Comparison of ENCODE assay signal across 8 mouse cellular contexts in the genomic region with DNA sequence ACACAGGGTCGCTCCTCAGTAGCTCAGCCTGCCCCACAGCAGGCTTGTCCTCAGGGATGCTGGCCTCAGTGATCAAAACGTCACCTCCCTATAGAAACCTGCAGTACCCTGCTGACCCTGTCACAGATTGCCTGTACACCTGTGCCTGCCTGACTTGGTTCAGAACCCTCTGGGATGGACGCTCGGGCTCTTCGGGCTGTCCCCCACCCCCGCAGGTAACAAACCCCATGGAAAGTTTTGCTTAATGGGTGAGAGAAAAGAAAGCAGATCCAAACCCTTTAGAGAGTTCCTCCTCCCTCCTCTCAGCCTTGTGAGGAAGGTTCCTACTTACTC. TPM values are rescaled to one million over a fixed set of nuclear protein-coding genes. Genes with fewer than 3 reads are reported as not detected.
A peak's percentile ranks its signal among the peaks of the same experiment; 100 is the strongest.
DNase-seq lines count a peak whose midpoint lies in the region; ATAC-seq and TF ChIP-seq lines count a peak whose summit lies in the region.

No protein-coding gene starts in this region.

- H3K27ac ChIP-seq in kidney, postnatal 0 days, result peak overlapping the region; percentile 11; the same call in 1 of the 2 replicates
- no peak overlapping the region for H3K27ac ChIP-seq in embryonic facial prominence, embryonic 13.5 days
- peak overlapping the region; percentile 74 for H3K27ac ChIP-seq in hindbrain, postnatal 0 days
- peak overlapping the region; percentile 71 for H3K27ac ChIP-seq in midbrain, embryonic 16.5 days (ENCODE audit: low read length)

- peak overlapping the region; percentile 53 for H3K4me2 ChIP-seq in kidney, postnatal 0 days (ENCODE audit: low read length)
- H3K4me2 ChIP-seq in embryonic facial prominence, embryonic 13.5 days, result peak overlapping the region; percentile 52
- peak overlapping the region; percentile 58 for H3K4me2 ChIP-seq in hindbrain, postnatal 0 days (ENCODE audit: low read depth, low read length)
- H3K4me2 ChIP-seq in midbrain, embryonic 16.5 days (ENCODE audit: low read length), result peak overlapping the region; percentile 68

- no peaks in the 10 kb centered on the region; the same call in 1 of the 2 replicates for H3K4me1 ChIP-seq in kidney, postnatal 0 days (replicated peaks; ENCODE audit: insufficient read depth, low read length)
- peaks cover 30% of the 10 kb centered on the region for H3K4me1 ChIP-seq in embryonic facial prominence, embryonic 13.5 days
- H3K4me1 ChIP-seq in hindbrain, postnatal 0 days (ENCODE audit: insufficient read depth, low read length), result peaks cover 3% of the 10 kb centered on the region; the same call in 1 of the 2 replicates
- peaks cover 13% of the 10 kb centered on the region for H3K4me1 ChIP-seq in midbrain, embryonic 16.5 days (ENCODE audit: control insufficient read depth, insufficient read depth, low read length)

- no peaks in the 10 kb centered on the region for H3K9me3 ChIP-seq in kidney, postnatal 0 days (replicated peaks; ENCODE audit: low read length)
- H3K9me3 ChIP-seq in embryonic facial prominence, embryonic 13.5 days, result 0 out of 2 replicates have a peak, but pooled peaks cover 4% of the 10 kb centered on the region
- H3K9me3 ChIP-seq in hindbrain, postnatal 0 days (ENCODE audit: low read length), result no peaks in the 10 kb centered on the region
- H3K9me3 ChIP-seq in midbrain, embryonic 16.5 days (replicated peaks; ENCODE audit: control insufficient read depth, low read length, poor library complexity, severe bottlenecking), result no peaks in the 10 kb centered on the region; the same call in 1 of the 2 replicates

- DNase-seq in kidney, postnatal 0 days (ENCODE audit: low spot score), result no peak
- DNase-seq in kidney, adult 9 months, result no peak
- DNase-seq in hindbrain, postnatal 0 days (ENCODE audit: low spot score), result no peak
- no peak for DNase-seq in adrenal gland, postnatal 36 days
- DNase-seq in gastrocnemius, postnatal 10 days, result no peak

- no peak for TF ChIP-seq CTCF in kidney, postnatal 0 days (IDR thresholded peaks at IDR 0.05; ENCODE audit: low read depth)
- TF ChIP-seq CTCF in hindbrain, postnatal 0 days (IDR thresholded peaks at IDR 0.05; ENCODE audit: low read depth), result no peak

- peak; percentile 50; the same call in 1 of the 2 replicates for ATAC-seq in kidney, postnatal 0 days (replicated peaks; ENCODE audit: low FRiP score, low read depth)
- ATAC-seq in embryonic facial prominence, embryonic 13.5 days (ENCODE audit: insufficient number of reproducible peaks, insufficient read depth, low FRiP score, low TSS enrichment, low read depth), result no peak
- ATAC-seq in hindbrain, postnatal 0 days, result no peak; the same call in 1 of the 2 replicates
- ATAC-seq in midbrain, embryonic 16.5 days, result no peak
- ATAC-seq in frontal cortex, adult (ENCODE audit: low TSS enrichment), result no peak

- 16% methylated on average over 6 of the region's 6 CpGs for WGBS in kidney, postnatal 0 days
- 17% methylated on average over 6 of the region's 6 CpGs for WGBS in embryonic facial prominence, embryonic 13.5 days
- 26% methylated on average over 6 of the region's 6 CpGs for WGBS in hindbrain, postnatal 0 days
- WGBS in midbrain, embryonic 16.5 days, result 20% methylated on average over 6 of the region's 6 CpGs

- no peak overlapping the region for H3K4me3 ChIP-seq in kidney, postnatal 0 days (replicated peaks; ENCODE audit: low read depth, low read length)
- peak overlapping the region; percentile 20 for H3K4me3 ChIP-seq in embryonic facial prominence, embryonic 13.5 days
- peak overlapping the region; percentile 25 for H3K4me3 ChIP-seq in hindbrain, postnatal 0 days (ENCODE audit: low read length)
- H3K4me3 ChIP-seq in midbrain, embryonic 16.5 days (ENCODE audit: low read depth, low read length), result peak overlapping the region; percentile 31

- H3K36me3 ChIP-seq in kidney, postnatal 0 days (ENCODE audit: insufficient read depth, low read length), result 0 out of 2 replicates have a peak, but pooled peaks cover 4% of the 10 kb centered on the region
- H3K36me3 ChIP-seq in embryonic facial prominence, embryonic 13.5 days, result no peaks in the 10 kb centered on the region
- H3K36me3 ChIP-seq in hindbrain, postnatal 0 days (ENCODE audit: insufficient read depth, low read length), result no peaks in the 10 kb centered on the region
- H3K36me3 ChIP-seq in midbrain, embryonic 16.5 days (ENCODE audit: control insufficient read depth, insufficient read depth, low read length), result no peaks in the 10 kb centered on the region

- H3K27me3 ChIP-seq in kidney, postnatal 0 days (ENCODE audit: insufficient read depth, low read length), result no peaks in the 10 kb centered on the region
- H3K27me3 ChIP-seq in embryonic facial prominence, embryonic 13.5 days, result peaks cover 12% of the 10 kb centered on the region
- H3K27me3 ChIP-seq in hindbrain, postnatal 0 days (ENCODE audit: insufficient read depth, low read length), result no peaks in the 10 kb centered on the region
- H3K27me3 ChIP-seq in midbrain, embryonic 16.5 days (ENCODE audit: control insufficient read depth, insufficient read depth, low read depth, low read length), result no peaks in the 10 kb centered on the region

- H3K9ac ChIP-seq in kidney, postnatal 0 days (ENCODE audit: low read depth, low read length), result peak overlapping the region; percentile 40; the same call in 1 of the 2 replicates
- H3K9ac ChIP-seq in embryonic facial prominence, embryonic 13.5 days, result peak overlapping the region; percentile 51; the same call in 1 of the 2 replicates
- H3K9ac ChIP-seq in hindbrain, postnatal 0 days (replicated peaks; ENCODE audit: low read length), result peak overlapping the region; percentile 48
- peak overlapping the region; percentile 63 for H3K9ac ChIP-seq in midbrain, embryonic 16.5 days (ENCODE audit: low read depth, low read length)

RNA-seq across cellular contexts. Expression of gene Hlcs, which starts 10.2 kb away (rescaled TPM):
- polyA plus RNA-seq in kidney, postnatal 0 days (2015; fragmentation: Nextera tagmentation; extraction: Ambion mirVana), result 5.0 and 5.9 TPM in 2 replicates
- 10.0 and 10.5 TPM in 2 replicates for polyA plus RNA-seq in embryonic facial prominence, embryonic 13.5 days (2015; fragmentation: Nextera tagmentation; extraction: Ambion mirVana)
- 8.1 and 9.4 TPM in 2 replicates for total RNA-seq in hindbrain, postnatal 0 days (2014; rRNA removed)
- polyA plus RNA-seq in hindbrain, postnatal 0 days (2015; fragmentation: Nextera tagmentation; extraction: Ambion mirVana), result 7.3 TPM in 2 replicates
- polyA plus RNA-seq in midbrain, embryonic 16.5 days (2015; fragmentation: Nextera tagmentation; extraction: Ambion mirVana), result 8.6 and 10.4 TPM in 2 replicates
- total RNA-seq in adrenal gland, postnatal 36 days (2021), result 10 to 100 TPM; 13.6 to 18.3 TPM
- total RNA-seq in gastrocnemius, postnatal 10 days (2021), result 1 to 10 TPM; 7.0 to 7.7 TPM

RNA-seq across cellular contexts. Expression of gene Ripply3, which starts 25.1 kb away (rescaled TPM):
- 14.0 and 14.9 TPM in 2 replicates for polyA plus RNA-seq in kidney, postnatal 0 days (2015; fragmentation: Nextera tagmentation; extraction: Ambion mirVana)
- 2.1 and 3.2 TPM in 2 replicates for polyA plus RNA-seq in embryonic facial prominence, embryonic 13.5 days (2015; fragmentation: Nextera tagmentation; extraction: Ambion mirVana)
- 0.68 and 2.2 TPM in 2 replicates for total RNA-seq in hindbrain, postnatal 0 days (2014; rRNA removed)
- polyA plus RNA-seq in hindbrain, postnatal 0 days (2015; fragmentation: Nextera tagmentation; extraction: Ambion mirVana), result 0.91 and 1.0 TPM in 2 replicates
- 0.46 and 1.2 TPM in 2 replicates for polyA plus RNA-seq in midbrain, embryonic 16.5 days (2015; fragmentation: Nextera tagmentation; extraction: Ambion mirVana)
- 1 to 10 TPM; 4.1 to 6.0 TPM for total RNA-seq in adrenal gland, postnatal 36 days (2021)
- 1 to 10 TPM; 1.9 to 3.4 TPM for total RNA-seq in gastrocnemius, postnatal 10 days (2021)
